Mouse (Mus musculus) MEL (cell line): ENCODE measurements at regions not wholly inside any gene's neighbourhood (a gene's known extent, or its start where the extent isn't known, plus 50 kb on each side); places are given as distances from the start of the nearest gene placed in this dataset.

Experiments used
- DNase-seq: peaks from one replicate; pipeline ENCODE4 v3.0.0; 2011; ENCODE audit warnings: low read depth, low spot score
- H3K27ac ChIP-seq: 2 replicates; pipeline ENCODE4 v1.5.1; 2012; ENCODE audit warnings: low read depth, mild to moderate bottlenecking, control low read depth, low read length, moderate library complexity; ENCODE audit not compliant: control insufficient read depth
- H3K27me3 ChIP-seq, 2 experiments: fragments of 150-350 bp in 1 of 2; sonication (generic) in 1 of 2; 2 replicates each; pipeline ENCODE4 v1.6.1; 2012; ENCODE audit warnings: low read length in 2 of 2, mild to moderate bottlenecking in 2 of 2, improper control_type of control experiment in 1 of 2, moderate library complexity in 1 of 2; ENCODE audit not compliant: insufficient read depth in 2 of 2, control insufficient read depth in 1 of 2
- H3K36me3 ChIP-seq, 2 experiments: 2 replicates each; pipeline ENCODE4 v1.6.1; 2012 to 2014; ENCODE audit warnings: low read length in 2 of 2, improper control_type of control experiment in 1 of 2, inconsistent platforms in 1 of 2, mild to moderate bottlenecking in 1 of 2; ENCODE audit not compliant: insufficient read depth in 2 of 2, control insufficient read depth in 1 of 2
- H3K4me1 ChIP-seq, 2 experiments: fragments of 150-350 bp in 1 of 2; sonication (generic) in 1 of 2; 2 replicates each; pipeline ENCODE4 v1.6.1; 2012; ENCODE audit warnings: low read length in 2 of 2, improper control_type of control experiment in 1 of 2, mild to moderate bottlenecking in 1 of 2; ENCODE audit not compliant: insufficient read depth in 2 of 2, control insufficient read depth in 1 of 2
- H3K4me3 ChIP-seq, 2 experiments: fragments of 150-350 bp in 1 of 2; sonication (generic) in 1 of 2; 2 replicates each; pipeline ENCODE4 v1.5.1; 2012; ENCODE audit warnings: low read depth in 2 of 2, low read length in 2 of 2, mild to moderate bottlenecking in 2 of 2, moderate library complexity in 2 of 2, control low read depth in 1 of 2, improper control_type of control experiment in 1 of 2; ENCODE audit not compliant: control insufficient read depth in 1 of 2, insufficient read depth in 1 of 2
- H3K79me2 ChIP-seq: 2 replicates; pipeline ENCODE4 v1.6.1; 2012; ENCODE audit warnings: mild to moderate bottlenecking, low read length, moderate library complexity; ENCODE audit not compliant: control insufficient read depth, poor library complexity, insufficient read depth
- H3K9ac ChIP-seq: 2 replicates; pipeline ENCODE4 v1.6.1; 2012; ENCODE audit warnings: low read depth, mild to moderate bottlenecking, control low read depth, low read length, moderate library complexity; ENCODE audit not compliant: control insufficient read depth, poor library complexity, severe bottlenecking
- H3K9me3 ChIP-seq: fragments of 150-350 bp; sonication (generic); replicated peaks from 2 replicates; pipeline ENCODE4 v1.6.1; 2012; ENCODE audit warnings: mild to moderate bottlenecking, low read length, improper control_type of control experiment, moderate library complexity; ENCODE audit not compliant: insufficient read depth
- CHD2 ChIP-seq: IDR thresholded peaks from 2 replicates; pipeline ENCODE4 v1.6.1; 2011; ENCODE audit warnings: low read length, improper control_type of control experiment
- CTCF ChIP-seq, 3 experiments: IDR thresholded peaks in 2 of 3; conservative IDR thresholded peaks in 1 of 3; 2 replicates each; pipeline ENCODE4 v1.5.1; 2011 to 2012; ENCODE audit warnings: low read length in 3 of 3, low read depth in 2 of 3, mild to moderate bottlenecking in 2 of 3, improper control_type of control experiment in 1 of 3, inconsistent platforms in 1 of 3, mixed read lengths in 1 of 3, moderate library complexity in 1 of 3; ENCODE audit not compliant: control insufficient read depth in 1 of 3, insufficient read depth in 1 of 3, poor library complexity in 1 of 3, severe bottlenecking in 1 of 3
- E2F4 ChIP-seq: IDR thresholded peaks from 2 replicates; pipeline ENCODE4 v1.6.1; 2011; ENCODE audit warnings: low read depth, low read length, improper control_type of control experiment, borderline replicate concordance
- HCFC1 ChIP-seq: IDR thresholded peaks from 2 replicates; pipeline ENCODE4 v1.6.1; 2012; ENCODE audit warnings: low read depth, mild to moderate bottlenecking, inconsistent platforms, low read length, improper control_type of control experiment, moderate library complexity
- KAT2A ChIP-seq: conservative IDR thresholded peaks from 2 replicates; pipeline ENCODE4 v1.6.1; 2012; ENCODE audit warnings: low read depth, low read length, improper control_type of control experiment, inconsistent platforms
- MAX ChIP-seq: IDR thresholded peaks from 2 replicates; pipeline ENCODE4 v1.6.1; 2011; ENCODE audit warnings: low read length, improper control_type of control experiment
- MEF2A ChIP-seq: IDR thresholded peaks from 2 replicates; pipeline ENCODE4 v1.6.1; 2014; ENCODE audit warnings: low read depth, mild to moderate bottlenecking, inconsistent platforms, low read length, improper control_type of control experiment; ENCODE audit not compliant: poor library complexity, insufficient replicate concordance, severe bottlenecking; ENCODE audit errors: extremely low read depth
- MYB ChIP-seq: IDR thresholded peaks from 2 replicates; pipeline ENCODE4 v1.6.1; 2011; ENCODE audit warnings: mild to moderate bottlenecking, low read depth, low read length, improper control_type of control experiment
- NELFE ChIP-seq: IDR thresholded peaks from 2 replicates; pipeline ENCODE4 v1.6.1; 2011; ENCODE audit warnings: low read depth, low read length, improper control_type of control experiment
- POLR2A ChIP-seq, 2 experiments: IDR thresholded peaks; 2 replicates each; pipeline ENCODE4 v1.6.1; 2011 to 2012; ENCODE audit warnings: low read length in 2 of 2, mild to moderate bottlenecking in 2 of 2, control low read depth in 1 of 2, improper control_type of control experiment in 1 of 2, low read depth in 1 of 2, moderate library complexity in 1 of 2; ENCODE audit not compliant: control insufficient read depth in 1 of 2, insufficient read depth in 1 of 2, poor library complexity in 1 of 2
- RAD21 ChIP-seq: IDR thresholded peaks from 2 replicates; pipeline ENCODE4 v1.6.1; 2011; ENCODE audit warnings: mild to moderate bottlenecking, low read depth, low read length, improper control_type of control experiment
- RCOR1 ChIP-seq: IDR thresholded peaks from 2 replicates; pipeline ENCODE4 v1.6.1; 2012; ENCODE audit warnings: low read depth, mild to moderate bottlenecking, inconsistent platforms, low read length, improper control_type of control experiment
- SIN3A ChIP-seq: IDR thresholded peaks from 2 replicates; pipeline ENCODE4 v1.6.1; 2012; ENCODE audit warnings: low read length, improper control_type of control experiment, inconsistent platforms
- UBTF ChIP-seq: IDR thresholded peaks from 2 replicates; pipeline ENCODE4 v1.6.1; 2012; ENCODE audit warnings: low read depth, mild to moderate bottlenecking, inconsistent platforms, low read length, improper control_type of control experiment, moderate library complexity, borderline replicate concordance; ENCODE audit not compliant: insufficient read depth
- USF1 ChIP-seq: IDR thresholded peaks from 2 replicates; pipeline ENCODE4 v1.6.1; 2014; ENCODE audit warnings: low read depth, mild to moderate bottlenecking, inconsistent platforms, low read length, improper control_type of control experiment, moderate library complexity
- USF2 ChIP-seq, 2 experiments: IDR thresholded peaks; 2 replicates each; pipeline ENCODE4 v1.6.1; 2011 to 2012; ENCODE audit warnings: improper control_type of control experiment in 2 of 2, low read length in 2 of 2, borderline replicate concordance in 1 of 2, inconsistent platforms in 1 of 2, low read depth in 1 of 2, mild to moderate bottlenecking in 1 of 2; ENCODE audit not compliant: insufficient read depth in 1 of 2
- ZC3H11A ChIP-seq: IDR thresholded peaks from 2 replicates; pipeline ENCODE4 v1.6.1; 2012; ENCODE audit warnings: low read depth, mild to moderate bottlenecking, inconsistent platforms, low read length, improper control_type of control experiment
- ZMIZ1 ChIP-seq: IDR thresholded peaks from 2 replicates; pipeline ENCODE4 v1.6.1; 2012; ENCODE audit warnings: low read depth, mild to moderate bottlenecking, inconsistent platforms, low read length, improper control_type of control experiment, moderate library complexity

DNA sequence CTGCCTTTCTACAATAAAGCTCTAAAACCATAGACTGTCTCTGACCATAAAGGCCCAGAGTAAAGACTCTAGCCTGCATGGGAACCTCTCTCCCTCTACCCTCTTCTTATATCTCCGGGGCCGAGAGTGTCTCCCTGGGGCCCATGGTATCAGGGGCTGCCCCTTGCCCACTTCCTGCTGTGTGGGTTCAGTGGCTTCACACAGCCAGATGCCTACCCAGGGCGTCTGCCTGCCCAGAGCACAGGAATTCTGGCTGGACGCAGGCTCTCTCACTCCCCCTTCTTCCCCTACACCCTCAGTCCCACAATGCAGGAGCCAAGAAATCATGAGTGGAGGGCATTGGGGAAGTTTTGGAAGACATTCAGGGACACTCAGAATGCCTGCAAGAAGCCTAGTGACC lies 150.8 kb downstream of the Bod1 start (continued):
- TF ChIP-seq MYB (no peak), RCOR1 (no peak), ZMIZ1 (no peak)

- no peaks in the 10 kb centered on the region for H3K79me2 ChIP-seq
- no peak for DNase-seq
- H3K4me3 ChIP-seq, result no peak overlapping the region
- H3K27me3 ChIP-seq, result no peaks in the 10 kb centered on the region; a peak in 2 of 4 replicates
- H3K9me3 ChIP-seq, result no peaks in the 10 kb centered on the region
- no peak for TF ChIP-seq USF1
- no peak for TF ChIP-seq ZC3H11A
- no peak for TF ChIP-seq UBTF
- TF ChIP-seq MAX, result no peak
- no peak for TF ChIP-seq NELFE
- TF ChIP-seq KAT2A, result no peak
- H3K9ac ChIP-seq, result no peak overlapping the region
- no peak overlapping the region for H3K27ac ChIP-seq
- no peaks in the 10 kb centered on the region for H3K4me1 ChIP-seq
- H3K36me3 ChIP-seq, result no peaks in the 10 kb centered on the region
Measured at GRCm38 (mm10) chr11:31503239-31503916, 133.5 kb upstream of the Stc2 start.

- H3K27me3 ChIP-seq, result no peaks in the 10 kb centered on the region
- no peak overlapping the region for H3K27ac ChIP-seq
- H3K79me2 ChIP-seq, result no peaks in the 10 kb centered on the region
- H3K4me3 ChIP-seq, result no peak overlapping the region
- H3K9ac ChIP-seq, result no peak overlapping the region
- DNase-seq, result no peak
- H3K4me1 ChIP-seq, result no peaks in the 10 kb centered on the region
- TF ChIP-seq ZC3H11A (no peak), MAX (no peak), MEF2A (no peak)
- H3K36me3 ChIP-seq, result no peaks in the 10 kb centered on the region
- no peaks in the 10 kb centered on the region for H3K9me3 ChIP-seq
Measured at GRCm38 (mm10) chr11:31485429-31485828, 115.6 kb upstream of the Stc2 start.

- Histone ChIP-seq H3K4me1 (no peaks in the 10 kb centered on the region), H3K27ac (no peak overlapping the region)
- TF ChIP-seq E2F4 (no peak), HCFC1 (no peak), SIN3A (no peak), RAD21 (no peak), POLR2A (IDR thresholded peaks at IDR 0.05; ENCODE audit: control insufficient read depth in 1 of 2, insufficient read depth in 1 of 2, low read depth in 1 of 2, low read length in 2 of 2, poor library complexity in 1 of 2) (no peak), UBTF (no peak), USF2 (IDR thresholded peaks at IDR 0.05; ENCODE audit: borderline replicate concordance in 1 of 2, insufficient read depth in 1 of 2, low read depth in 1 of 2, low read length in 2 of 2) (no peak), CTCF (IDR thresholded peaks at IDR 0.05 in 2 of 3, conservative IDR thresholded peaks at IDR 0.05 in 1 of 3; ENCODE audit: control insufficient read depth in 1 of 3, insufficient read depth in 1 of 3, low read depth in 2 of 3, low read length in 3 of 3, poor library complexity in 1 of 3, severe bottlenecking in 1 of 3) (no peak), CHD2 (no peak)
- TF ChIP-seq, all 39 proteins: peak for 0
- no peak overlapping the region for H3K4me3 ChIP-seq
- H3K27me3 ChIP-seq, result 0 out of 4 replicates have a peak, but pooled peaks cover 0 to 1% of the 10 kb centered on the region in 2 experiments
- H3K9me3 ChIP-seq, result no peaks in the 10 kb centered on the region
- no peak overlapping the region for H3K9ac ChIP-seq
- H3K36me3 ChIP-seq, result no peaks in the 10 kb centered on the region
- no peak for DNase-seq
- no peaks in the 10 kb centered on the region for H3K79me2 ChIP-seq
Measured at GRCm38 (mm10) chr11:31481057-31481340, 111.1 kb upstream of the Stc2 start.
